Mouse (Mus musculus) lung, embryonic 14.5 days (tissue): ENCODE measurements around the gene Gm5426. TPM values are rescaled to one million over a fixed set of nuclear protein-coding genes. Genes with fewer than 3 reads are reported as not detected.
"Not testable (repeated sequence)": the region's sequence is repeated elsewhere in the genome, so short reads cannot be mapped to it uniquely, and the experiment has no call there.

Source experiments
- ATAC-seq: fragments of 200-750 bp; cut with Nextera tagmentation; 2 replicates; pipeline ENCODE4 v1.8.0; 2017; ENCODE audit warnings: mild to moderate bottlenecking, moderate TSS enrichment, moderate library complexity; ENCODE audit not compliant: insufficient read depth
- DNase-seq: peaks from one replicate; pipeline ENCODE4 v3.0.0-alpha.2; 2015
- H3K27ac ChIP-seq: fragments of 300-500 bp; sonication (generic); 2 replicates; pipeline ENCODE4 v1.5.1; 2014; ENCODE audit warnings: low read depth, mild to moderate bottlenecking, moderate library complexity
- H3K27me3 ChIP-seq: fragments of 300-500 bp; sonication (generic); 2 replicates; pipeline ENCODE4 v1.6.1; 2014; ENCODE audit warnings: low read length, control low read depth; ENCODE audit not compliant: insufficient read depth
- H3K36me3 ChIP-seq: fragments of 300-500 bp; sonication (generic); 2 replicates; pipeline ENCODE4 v1.6.1; 2014; ENCODE audit warnings: control low read depth; ENCODE audit not compliant: insufficient read depth
- H3K4me1 ChIP-seq: fragments of 300-500 bp; sonication (generic); 2 replicates; pipeline ENCODE4 v1.6.1; 2014; ENCODE audit warnings: antibody characterized with exemption, control low read depth; ENCODE audit not compliant: insufficient read depth
- H3K4me2 ChIP-seq: fragments of 300-500 bp; sonication (generic); 2 replicates; pipeline ENCODE4 v1.6.1; 2014; ENCODE audit warnings: mild to moderate bottlenecking
- H3K4me3 ChIP-seq: fragments of 300-500 bp; sonication (generic); 2 replicates; pipeline ENCODE4 v1.5.1; 2014; ENCODE audit warnings: low read depth, low read length
- H3K9ac ChIP-seq: fragments of 300-500 bp; sonication (generic); 2 replicates; pipeline ENCODE4 v1.6.1; 2014
- H3K9me3 ChIP-seq: fragments of 300-500 bp; sonication (generic); 2 replicates; pipeline ENCODE4 v1.6.1; 2016; ENCODE audit warnings: low read depth, low read length, control low read depth
- CTCF ChIP-seq: IDR thresholded peaks from 2 replicates; pipeline ENCODE4 v1.5.1; 2016; ENCODE audit warnings: antibody characterized with exemption, low read depth
- WGBS: fragments of 180-500 bp; shearing (Covaris S2); extraction: QIAGEN DNeasy Blood & Tissue Kit; methylation state at CpG from one replicate; pipeline ENCODE4 v1.1.7; 2014; 5-methylcytosine and 5-hydroxymethylcytosine counted together
- polyA plus RNA-seq: library from polyadenylated mRNA; unstranded; fragments of >200 nt; fragmentation: Nextera tagmentation; extraction: Ambion mirVana; gene quantifications from 2 replicates; pipeline ENCODE4 v1.2.1, GENCODE M21; 2014

The Gm5426 gene
- polyA plus RNA-seq, 1 experiment from 2014 or later = not detected

DNA sequence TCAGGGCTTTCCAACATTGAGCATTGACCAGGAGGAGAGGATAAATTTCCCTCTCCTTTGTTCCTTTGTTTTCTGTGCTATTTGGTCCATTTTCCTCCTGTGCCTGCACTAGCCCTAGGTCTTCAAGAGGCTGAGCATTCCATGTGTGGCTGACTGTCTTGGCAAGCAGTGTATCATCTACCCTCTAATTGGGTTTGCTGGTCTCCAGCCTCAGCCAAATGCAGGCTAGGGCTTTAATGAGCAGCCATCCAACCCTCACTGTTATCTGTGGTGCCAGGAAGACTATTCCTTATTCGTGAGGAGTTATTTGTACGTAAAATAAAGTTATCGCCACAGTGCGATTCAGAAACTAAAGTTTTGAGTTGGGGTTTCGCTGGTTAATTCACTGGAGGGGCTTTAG is 2.2 kb downstream of the Gm5426 start:
- WGBS = 80% methylated on average over 5 of the region's 5 CpGs
- H3K4me3 ChIP-seq = no peak overlapping the region
- H3K9ac ChIP-seq = no peak overlapping the region
- TF ChIP-seq CTCF = no peak
- no peaks in the 10 kb centered on the region for H3K4me1 ChIP-seq
- ATAC-seq (no peak), DNase-seq (no peak)
- H3K27me3 ChIP-seq = no peaks in the 10 kb centered on the region
- H3K9me3 ChIP-seq = no peaks in the 10 kb centered on the region
- no peak overlapping the region for H3K4me2 ChIP-seq
- H3K36me3 ChIP-seq = no peaks in the 10 kb centered on the region
- H3K27ac ChIP-seq = no peak overlapping the region

DNA sequence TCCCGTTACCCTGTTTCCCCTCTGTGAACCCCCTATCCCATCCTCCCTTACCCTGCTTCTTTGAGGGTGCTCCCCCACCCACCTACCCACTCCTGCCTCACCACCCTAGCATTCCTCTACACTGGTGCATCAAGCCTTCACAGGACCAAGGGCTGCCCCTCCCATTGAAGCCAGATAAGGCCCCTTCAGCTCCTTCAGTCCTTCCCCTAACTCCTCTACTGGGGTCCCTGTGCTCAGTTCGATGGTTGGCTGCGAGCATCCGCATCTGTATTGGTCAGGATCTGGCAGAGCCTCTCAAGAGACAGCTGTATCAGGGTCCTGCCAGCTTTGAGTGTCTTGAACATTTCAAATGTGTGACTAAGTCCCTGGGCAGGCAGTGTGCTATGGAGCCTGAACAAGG is 2.9 kb downstream of the Gm5426 start:
- DNase-seq = peak; percentile 13
- not testable (repeated sequence) for H3K9me3 ChIP-seq, H3K4me3 ChIP-seq, H3K4me1 ChIP-seq, H3K27me3 ChIP-seq, H3K36me3 ChIP-seq, ATAC-seq, H3K9ac ChIP-seq, H3K4me2 ChIP-seq, H3K27ac ChIP-seq
- WGBS = 73% methylated on average over 4 of the region's 4 CpGs

DNA sequence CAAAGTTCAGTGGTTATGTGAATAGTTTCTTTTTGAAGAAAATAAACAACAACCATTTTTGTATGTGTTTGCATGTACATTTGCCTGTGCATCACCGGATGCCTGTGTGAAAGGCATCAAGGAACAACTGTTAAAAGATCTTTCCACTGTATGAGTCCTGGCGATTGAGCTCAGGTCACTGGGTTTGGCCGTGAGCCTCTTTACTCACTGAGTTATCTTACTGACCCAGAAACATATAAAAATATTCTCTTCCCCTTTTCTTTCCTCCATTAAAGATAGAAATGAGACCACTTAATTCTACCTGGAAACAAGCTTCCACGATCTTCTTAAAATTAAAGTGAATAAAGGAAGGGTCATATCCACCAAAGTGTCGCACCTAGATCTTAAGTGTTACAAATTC is 10.2 kb downstream of the Gm5426 start:
- Histone ChIP-seq H3K27me3 (no peaks in the 10 kb centered on the region), H3K4me3 (no peak overlapping the region), H3K4me2 (no peak overlapping the region), H3K9me3 (no peaks in the 10 kb centered on the region), H3K36me3 (no peaks in the 10 kb centered on the region), H3K9ac (no peak overlapping the region), H3K4me1 (no peaks in the 10 kb centered on the region; the same call in 1 of the 2 replicates), H3K27ac (no peak overlapping the region)
- 81% methylated on average over 5 of the region's 5 CpGs for WGBS
- TF ChIP-seq CTCF = no peak
- ATAC-seq = no peak
- DNase-seq = no peak

DNA sequence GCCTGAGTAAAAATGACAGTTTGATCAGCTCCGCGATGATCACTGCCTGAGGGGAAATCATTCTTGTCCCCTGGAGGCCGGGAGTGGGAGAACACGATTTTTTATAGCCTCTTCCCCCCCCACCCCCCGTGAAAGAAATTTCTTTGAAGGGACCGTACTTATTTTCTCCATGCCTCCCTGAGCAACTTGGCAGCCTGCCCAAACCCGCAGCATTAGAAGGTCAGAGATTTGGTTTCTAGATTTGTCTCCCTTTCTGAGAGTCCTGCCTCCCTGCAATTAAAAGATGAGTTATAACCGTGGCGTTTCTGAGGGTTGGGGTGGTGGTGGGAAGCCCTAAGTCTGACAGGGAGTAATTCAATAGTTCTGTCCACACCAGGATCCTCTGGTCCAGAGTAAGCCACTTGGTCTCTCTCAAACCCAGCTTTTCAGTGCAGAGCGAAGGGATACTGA is 11.9 kb downstream of the Gm5426 start:
- peak; percentile 18; the same call in 1 of the 2 replicates for TF ChIP-seq CTCF

DNA sequence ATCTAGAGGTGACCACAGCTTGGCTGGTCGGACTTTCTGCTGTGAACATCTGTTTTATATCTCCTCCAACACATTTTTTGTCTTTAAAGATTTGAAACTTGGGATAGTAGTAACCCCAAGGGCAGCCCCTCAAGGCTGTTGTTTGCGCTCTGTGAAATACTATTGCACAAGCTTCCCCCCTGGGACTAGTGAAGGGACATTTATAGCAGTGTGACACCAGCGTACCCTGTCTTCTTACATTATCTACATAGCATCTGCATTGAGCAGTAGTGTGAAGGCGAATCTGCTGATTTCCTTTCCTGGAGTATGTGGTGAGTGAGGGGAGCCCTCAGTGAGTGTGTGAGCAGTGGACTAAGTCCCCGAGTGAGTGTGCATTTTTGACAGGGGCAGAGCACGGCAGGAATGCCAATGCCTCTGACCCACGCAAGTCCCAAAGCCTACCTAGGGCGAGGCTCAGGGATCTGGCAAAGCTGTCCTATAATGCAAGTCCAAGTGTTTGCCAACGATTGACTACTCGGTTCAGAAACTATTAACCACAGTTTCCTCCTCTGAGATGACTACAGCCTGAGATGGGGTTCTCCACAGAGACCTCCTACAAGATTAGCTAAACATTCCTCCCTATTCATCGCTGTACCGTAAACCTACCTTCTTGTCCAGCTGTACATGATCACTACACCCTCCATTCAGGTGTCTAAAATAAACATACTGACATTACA is 14.2 kb downstream of the Gm5426 start:
- Histone ChIP-seq H3K4me2 (no peak overlapping the region), H3K9me3 (no peaks in the 10 kb centered on the region), H3K36me3 (no peaks in the 10 kb centered on the region), H3K9ac (no peak overlapping the region), H3K4me3 (no peak overlapping the region), H3K27ac (no peak overlapping the region; the same call in 1 of the 2 replicates), H3K4me1 (no peaks in the 10 kb centered on the region; the same call in 1 of the 2 replicates), H3K27me3 (no peaks in the 10 kb centered on the region)
- ATAC-seq = peak; percentile 81; the same call in 1 of the 2 replicates
- 61% methylated on average over 12 of the region's 12 CpGs for WGBS
- peak; percentile 69 for DNase-seq
- no peak for TF ChIP-seq CTCF

More for the DNA sequence above, 11.9 kb downstream of the Gm5426 start:
- Histone ChIP-seq H3K4me1 (no peaks in the 10 kb centered on the region; the same call in 1 of the 2 replicates), H3K27me3 (no peaks in the 10 kb centered on the region), H3K27ac (no peak overlapping the region), H3K4me3 (no peak overlapping the region), H3K36me3 (no peaks in the 10 kb centered on the region), H3K4me2 (peak overlapping the region; percentile 42), H3K9ac (no peak overlapping the region), H3K9me3 (no peaks in the 10 kb centered on the region)
- DNase-seq = peak; percentile 71
- peak; percentile 41; the same call in 1 of the 2 replicates for ATAC-seq
- whole genome bisulfite sequencing = 26% methylated on average over 10 of the region's 10 CpGs

DNA sequence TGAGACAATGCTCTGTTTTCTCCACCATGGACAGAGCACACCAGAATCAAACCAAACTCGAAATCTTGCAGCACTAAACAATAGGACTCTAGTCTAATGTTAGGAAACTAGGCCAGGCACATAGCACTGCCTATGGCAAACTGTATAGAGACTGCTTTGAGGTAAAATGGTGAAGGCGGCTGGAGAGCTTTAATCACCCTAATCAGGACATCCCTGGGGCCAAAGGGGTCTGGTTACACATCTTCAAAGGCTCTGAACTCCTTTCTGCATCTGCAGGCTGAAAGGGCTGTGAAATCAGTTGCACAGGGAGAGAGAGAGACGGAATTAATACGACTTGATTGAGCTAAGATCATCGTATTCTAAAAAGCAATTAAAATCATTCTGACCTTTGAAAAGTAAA is 16.9 kb downstream of the Gm5426 start:
- TF ChIP-seq CTCF = no peak
- Histone ChIP-seq H3K4me1 (no peaks in the 10 kb centered on the region; the same call in 1 of the 2 replicates), H3K9me3 (no peaks in the 10 kb centered on the region), H3K9ac (no peak overlapping the region), H3K4me2 (no peak overlapping the region), H3K4me3 (no peak overlapping the region), H3K27me3 (no peaks in the 10 kb centered on the region), H3K27ac (no peak overlapping the region), H3K36me3 (no peaks in the 10 kb centered on the region)
- 47% methylated on average over 5 of the region's 5 CpGs for WGBS
- no peak for ATAC-seq
- no peak for DNase-seq

DNA sequence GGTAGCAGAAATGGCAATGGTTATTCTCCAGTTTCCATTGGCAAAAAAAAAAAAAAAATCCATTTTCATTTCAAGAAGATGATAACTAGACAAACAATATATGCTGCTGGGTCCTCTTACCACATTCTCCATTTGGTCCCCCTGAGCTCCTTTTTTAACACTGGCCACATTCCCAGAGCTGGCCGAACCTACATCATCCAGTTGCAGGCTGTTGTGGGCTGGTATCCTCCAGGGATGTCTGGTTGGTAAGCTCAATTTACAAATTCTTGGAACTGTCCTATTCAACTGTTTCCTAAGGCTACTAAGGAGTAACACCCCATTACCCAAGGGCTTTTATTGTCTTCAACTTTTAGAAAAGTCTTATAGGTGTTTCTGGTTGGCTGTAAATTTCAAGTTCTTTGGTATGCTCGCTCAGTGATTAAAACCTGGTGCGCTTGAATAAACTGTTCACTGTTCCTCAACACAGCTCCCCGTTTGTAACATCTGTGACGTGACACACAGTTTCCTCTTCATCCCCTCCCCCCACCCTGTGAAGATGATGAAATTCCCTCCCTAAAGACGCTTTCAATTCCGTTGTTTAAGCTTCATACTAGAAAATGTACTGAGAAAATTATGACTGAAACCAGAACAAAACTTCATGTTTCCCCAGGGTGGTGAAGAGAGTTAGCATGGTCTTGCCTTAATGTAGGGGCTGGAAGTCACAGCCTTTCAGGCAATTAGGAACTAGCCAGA is 26.7 kb downstream of the Gm5426 start:
- Histone ChIP-seq H3K4me1 (no peaks in the 10 kb centered on the region), H3K9me3 (0 out of 2 replicates have a peak, but pooled peaks cover 5% of the 10 kb centered on the region), H3K4me3 (no peak overlapping the region), H3K36me3 (no peaks in the 10 kb centered on the region), H3K9ac (no peak overlapping the region), H3K27ac (no peak overlapping the region), H3K27me3 (no peaks in the 10 kb centered on the region), H3K4me2 (no peak overlapping the region)
- no peak for ATAC-seq
- no peak for TF ChIP-seq CTCF
- no peak for DNase-seq
- 69% methylated on average over 7 of the region's 7 CpGs for WGBS
